Mouse (Mus musculus): ENCODE data around the gene Sfswap. TPM values are rescaled to one million over a fixed set of nuclear protein-coding genes. Genes with fewer than 3 reads are reported as not detected.

Sfswap gene
- 191 and 194 TPM in 2 replicates for polyA plus RNA-seq (2012; rRNA removed)

DNA sequence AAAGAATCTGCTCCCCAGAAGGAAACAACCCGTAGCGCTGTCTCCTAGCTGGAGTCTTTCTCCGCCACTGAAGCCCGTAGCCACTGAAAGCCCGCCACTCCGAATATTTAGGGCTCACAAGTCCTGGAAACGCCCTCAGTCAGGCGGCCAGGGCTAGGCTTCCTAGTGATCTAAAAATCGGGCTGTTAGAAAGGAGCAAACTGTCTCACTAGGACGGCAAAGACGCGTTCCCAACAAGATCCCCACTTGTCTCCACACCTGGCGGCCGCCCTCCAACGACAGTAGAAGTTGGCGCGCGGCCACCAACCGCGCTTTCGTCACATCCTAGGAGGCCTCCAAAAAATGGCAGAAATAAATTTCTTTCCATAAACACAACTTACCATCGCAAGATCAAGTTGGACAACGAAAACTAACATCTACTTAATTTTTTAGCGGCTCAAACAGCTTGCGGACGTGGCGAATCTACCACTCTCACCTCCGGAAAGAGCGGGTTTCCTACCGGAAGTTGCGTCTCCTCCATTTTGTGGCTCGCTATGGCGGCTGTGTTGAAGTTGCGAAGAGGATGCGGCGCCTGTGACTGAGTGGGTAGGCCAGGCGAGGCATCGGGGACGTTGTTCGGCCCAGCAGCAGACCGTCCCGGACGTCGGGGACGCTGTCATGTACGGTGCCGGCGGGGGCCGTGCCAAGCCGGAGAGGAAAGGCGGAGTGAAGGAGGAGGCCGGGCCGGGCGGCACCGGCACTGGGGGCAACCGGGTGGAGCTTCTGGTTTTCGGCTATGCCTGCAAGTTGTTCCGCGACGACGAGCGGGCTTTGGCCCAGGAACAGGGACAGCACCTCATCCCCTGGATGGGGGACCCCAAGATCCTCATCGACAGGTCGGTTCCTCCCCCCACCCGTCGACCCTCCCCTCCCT lies at the start of gene Sfswap:
Gene Sfswap, plus strand, starts transcription at position 500 of the 913 bp plus-strand sequence.
- H3K27ac ChIP-seq (ENCODE audit: insufficient read depth, low read length) = peak within 1 kb of the TSS; percentile 88
- H3K27me3 ChIP-seq (ENCODE audit: control insufficient read depth, insufficient read depth, low read length) = no peaks in the 10 kb centered on the region
- H3K4me3 ChIP-seq (replicated peaks; ENCODE audit: insufficient read depth, low read depth, low read length) = peak within 1 kb of the TSS; percentile 88
- DNase-seq = peak; percentile 82 to 92
- TF ChIP-seq CTCF (IDR thresholded peaks at IDR 0.05; ENCODE audit: borderline replicate concordance, insufficient read depth, low read depth, low read length) = no peak
- TF ChIP-seq POLR2A (IDR thresholded peaks at IDR 0.05; ENCODE audit: borderline replicate concordance, insufficient read depth, low read length) = peak; percentile 55; the same call in 1 of the 2 replicates
- under 1% methylated on average over 66 of the region's 66 CpGs for WGBS
- peaks cover 5% of the 10 kb centered on the region for H3K4me1 ChIP-seq (ENCODE audit: control insufficient read depth, insufficient read depth, low read length)

DNA sequence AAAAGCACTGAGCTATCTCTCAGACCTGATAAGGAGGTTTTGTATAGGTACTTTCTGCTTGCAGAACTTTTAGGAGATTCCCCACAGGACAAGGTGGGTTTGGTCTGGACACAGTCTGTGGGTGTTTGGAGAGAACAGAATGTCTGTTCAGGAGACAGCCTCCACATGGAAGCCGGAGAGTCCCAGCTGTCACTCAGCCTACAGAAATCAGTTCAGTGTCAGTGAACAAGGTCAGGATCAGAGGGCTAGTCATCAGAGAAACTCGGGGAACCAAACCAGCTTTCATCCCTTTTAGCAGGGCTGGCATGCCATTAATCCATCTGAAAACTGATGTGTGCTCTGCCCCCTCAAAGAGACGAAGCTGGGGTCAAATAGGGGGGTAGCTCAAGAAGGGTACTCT lies 48.5 kb upstream of the Sfswap start:
- no peaks in the 10 kb centered on the region for H3K27me3 ChIP-seq (ENCODE audit: control insufficient read depth, insufficient read depth, low read length)
- H3K4me3 ChIP-seq (replicated peaks; ENCODE audit: insufficient read depth, low read depth, low read length) = no peak overlapping the region
- H3K27ac ChIP-seq (ENCODE audit: insufficient read depth, low read length) = no peak overlapping the region
- 51% methylated on average over 3 of the region's 3 CpGs for WGBS
- DNase-seq = peak in 1 of 2 experiments; percentile 23
- H3K4me1 ChIP-seq (ENCODE audit: control insufficient read depth, insufficient read depth, low read length) = peaks cover 50% of the 10 kb centered on the region
- TF ChIP-seq POLR2A (IDR thresholded peaks at IDR 0.05; ENCODE audit: borderline replicate concordance, insufficient read depth, low read length) (no peak), CTCF (IDR thresholded peaks at IDR 0.05; ENCODE audit: borderline replicate concordance, insufficient read depth, low read depth, low read length) (no peak)

DNA sequence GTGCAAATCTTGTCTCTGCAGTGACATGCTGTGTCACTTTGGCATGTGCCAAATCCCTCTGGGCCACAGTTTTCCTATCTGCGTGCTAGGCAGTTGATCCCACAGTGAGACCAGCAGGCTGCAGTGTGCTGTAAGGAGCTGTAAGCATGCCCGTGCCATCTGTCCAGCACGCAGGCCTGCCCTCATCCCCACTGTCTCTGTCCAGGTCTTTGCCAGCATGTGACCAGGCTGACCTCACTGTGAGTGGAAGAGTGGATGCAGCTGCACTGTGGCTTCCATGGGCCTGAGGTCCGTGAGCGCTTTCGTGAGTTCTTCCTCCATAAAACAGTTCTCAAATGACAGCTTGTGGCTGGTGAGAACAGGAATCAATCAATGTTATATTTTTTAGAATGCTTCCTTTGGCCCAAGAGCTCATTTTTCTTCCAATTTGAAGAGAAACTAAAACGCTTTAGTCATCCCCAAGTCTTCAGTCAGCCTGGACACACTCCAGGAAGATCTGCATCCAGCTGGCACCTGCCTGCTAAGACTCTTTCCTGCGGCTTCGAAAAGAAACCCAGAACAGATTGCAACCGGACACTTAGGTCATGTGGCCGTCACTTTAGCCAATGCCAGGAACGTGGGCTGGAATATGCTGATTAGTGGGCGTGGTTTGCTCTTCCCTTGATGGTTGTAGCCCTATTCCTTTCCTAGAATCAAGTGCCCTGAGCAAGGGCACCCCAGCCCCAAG lies 46.1 kb upstream of the Sfswap start:
- Histone ChIP-seq H3K27me3 (ENCODE audit: control insufficient read depth, insufficient read depth, low read length) (no peaks in the 10 kb centered on the region), H3K4me3 (replicated peaks; ENCODE audit: insufficient read depth, low read depth, low read length) (no peak overlapping the region), H3K4me1 (ENCODE audit: control insufficient read depth, insufficient read depth, low read length) (peaks cover 52% of the 10 kb centered on the region), H3K27ac (ENCODE audit: insufficient read depth, low read length) (peak overlapping the region; percentile 79)
- whole genome bisulfite sequencing = under 1% methylated on average over 13 of the region's 13 CpGs
- peak; percentile 38; the same call in 1 of the 2 replicates for TF ChIP-seq CTCF (IDR thresholded peaks at IDR 0.05; ENCODE audit: borderline replicate concordance, insufficient read depth, low read depth, low read length)
- peak; percentile 42; the same call in 1 of the 2 replicates for TF ChIP-seq POLR2A (IDR thresholded peaks at IDR 0.05; ENCODE audit: borderline replicate concordance, insufficient read depth, low read length)
- peak; percentile 87 to 94 for DNase-seq

DNA sequence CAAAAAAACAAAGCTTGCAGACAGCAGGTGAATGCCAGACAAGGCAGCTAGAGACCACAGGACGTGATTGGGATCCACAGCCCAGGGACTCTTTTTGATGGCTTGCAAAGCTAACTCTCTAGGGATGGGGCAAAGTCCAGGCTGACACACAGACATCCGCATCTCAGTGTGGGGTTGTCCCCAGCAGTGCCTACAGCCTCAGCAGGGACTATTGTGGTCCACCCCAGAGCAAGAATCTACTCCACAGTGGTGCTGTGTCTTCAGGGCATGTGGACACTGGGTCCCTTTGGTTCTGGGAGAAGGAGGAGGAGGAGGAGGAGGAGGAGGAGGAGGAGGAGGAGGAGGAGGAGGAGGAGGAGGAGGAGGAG lies 45.5 kb upstream of the Sfswap start:
- TF ChIP-seq POLR2A (IDR thresholded peaks at IDR 0.05; ENCODE audit: borderline replicate concordance, insufficient read depth, low read length) (no peak), CTCF (IDR thresholded peaks at IDR 0.05; ENCODE audit: borderline replicate concordance, insufficient read depth, low read depth, low read length) (no peak)
- WGBS = 19% methylated on average over 2 of the region's 2 CpGs
- DNase-seq = no peak
- Histone ChIP-seq H3K27ac (ENCODE audit: insufficient read depth, low read length) (peak overlapping the region; percentile 79), H3K4me1 (ENCODE audit: control insufficient read depth, insufficient read depth, low read length) (peaks cover 48% of the 10 kb centered on the region), H3K27me3 (ENCODE audit: control insufficient read depth, insufficient read depth, low read length) (no peaks in the 10 kb centered on the region), H3K4me3 (replicated peaks; ENCODE audit: insufficient read depth, low read depth, low read length) (no peak overlapping the region)

DNA sequence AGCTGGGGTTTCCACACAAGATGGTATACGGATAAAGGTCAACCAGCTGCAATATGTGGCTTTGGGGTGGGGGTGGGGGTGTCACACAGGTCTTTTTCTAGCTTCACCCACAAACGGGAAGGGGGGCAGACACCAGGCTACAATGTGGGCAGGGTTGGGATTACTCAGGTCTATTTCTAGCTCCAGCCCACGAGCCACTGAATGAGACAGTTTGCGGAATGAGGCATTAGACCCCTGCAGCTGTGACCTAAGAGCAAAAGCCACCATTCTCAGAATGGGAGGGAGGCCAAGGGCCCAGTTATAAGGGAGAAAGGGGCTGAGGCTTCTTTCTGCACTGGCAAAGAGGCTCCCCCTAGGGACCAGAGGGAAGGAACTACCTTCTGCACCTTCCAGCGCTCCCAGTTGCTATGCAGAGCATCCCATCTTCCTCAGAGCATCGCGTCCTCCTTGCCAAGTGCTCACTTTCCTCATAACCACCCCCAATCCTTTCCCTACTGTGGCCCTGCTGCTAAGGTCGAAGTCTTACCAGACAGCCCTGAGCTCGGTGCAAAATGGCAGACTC lies 44.4 kb upstream of the Sfswap start:
- no peaks in the 10 kb centered on the region for H3K27me3 ChIP-seq (ENCODE audit: control insufficient read depth, insufficient read depth, low read length)
- TF ChIP-seq CTCF (IDR thresholded peaks at IDR 0.05; ENCODE audit: borderline replicate concordance, insufficient read depth, low read depth, low read length) (peak; percentile 22; the same call in 1 of the 2 replicates), POLR2A (IDR thresholded peaks at IDR 0.05; ENCODE audit: borderline replicate concordance, insufficient read depth, low read length) (no peak)
- WGBS = 68% methylated on average over 9 of the region's 9 CpGs
- peak overlapping the region; percentile 62 for H3K27ac ChIP-seq (ENCODE audit: insufficient read depth, low read length)
- no peak overlapping the region for H3K4me3 ChIP-seq (replicated peaks; ENCODE audit: insufficient read depth, low read depth, low read length)
- peak in 1 of 2 experiments; percentile 26 for DNase-seq
- peaks cover 48% of the 10 kb centered on the region for H3K4me1 ChIP-seq (ENCODE audit: control insufficient read depth, insufficient read depth, low read length)

DNA sequence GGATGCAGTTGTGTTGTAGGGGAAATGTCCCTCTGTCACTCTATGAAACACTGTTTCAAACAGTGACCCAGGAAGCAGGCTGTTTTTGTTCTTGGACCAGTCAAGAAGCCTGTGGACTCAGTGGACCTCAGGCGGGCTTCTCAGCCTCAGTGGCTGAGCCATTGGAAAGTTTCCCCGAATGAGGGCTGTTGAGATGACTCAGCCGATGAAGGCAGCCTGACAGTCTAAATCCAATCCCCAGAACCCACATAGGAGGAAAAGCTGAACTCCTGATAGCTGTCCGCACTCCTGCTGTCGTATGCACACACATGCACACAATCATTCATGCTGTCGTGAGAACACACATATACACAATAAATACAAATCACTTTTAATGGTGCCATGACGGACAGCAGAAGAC lies 42.9 kb upstream of the Sfswap start:
- no peak overlapping the region for H3K4me3 ChIP-seq (replicated peaks; ENCODE audit: insufficient read depth, low read depth, low read length)
- WGBS = 63% methylated on average over 7 of the region's 7 CpGs
- no peak overlapping the region; the same call in 1 of the 2 replicates for H3K27ac ChIP-seq (ENCODE audit: insufficient read depth, low read length)
- no peak for TF ChIP-seq CTCF (IDR thresholded peaks at IDR 0.05; ENCODE audit: borderline replicate concordance, insufficient read depth, low read depth, low read length)
- no peak for TF ChIP-seq POLR2A (IDR thresholded peaks at IDR 0.05; ENCODE audit: borderline replicate concordance, insufficient read depth, low read length)
- no peaks in the 10 kb centered on the region for H3K27me3 ChIP-seq (ENCODE audit: control insufficient read depth, insufficient read depth, low read length)
- H3K4me1 ChIP-seq (ENCODE audit: control insufficient read depth, insufficient read depth, low read length) = peaks cover 48% of the 10 kb centered on the region
- peak in 1 of 2 experiments; percentile 33 for DNase-seq

DNA sequence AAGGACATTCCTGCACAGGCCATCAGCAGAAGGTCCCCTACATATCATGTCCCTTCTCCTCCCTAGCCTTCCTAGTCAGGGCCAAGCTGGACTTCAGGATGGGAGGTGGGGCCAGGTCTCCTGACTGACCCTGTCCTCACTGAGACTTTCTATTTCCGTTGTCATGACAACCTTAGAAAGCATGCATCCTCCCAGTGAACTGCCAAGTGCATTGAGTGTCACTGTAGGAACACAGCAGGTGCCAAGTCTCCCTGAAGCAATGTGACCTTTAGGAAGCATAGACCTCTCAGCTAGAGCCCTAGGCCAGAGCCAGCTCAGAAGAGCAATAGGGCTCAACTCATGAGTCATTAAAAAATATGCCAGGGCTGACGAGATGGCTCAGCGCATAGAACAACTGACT lies 42.5 kb upstream of the Sfswap start:
- Histone ChIP-seq H3K4me3 (replicated peaks; ENCODE audit: insufficient read depth, low read depth, low read length) (no peak overlapping the region), H3K27ac (ENCODE audit: insufficient read depth, low read length) (no peak overlapping the region), H3K27me3 (ENCODE audit: control insufficient read depth, insufficient read depth, low read length) (no peaks in the 10 kb centered on the region), H3K4me1 (ENCODE audit: control insufficient read depth, insufficient read depth, low read length) (peaks cover 48% of the 10 kb centered on the region)
- peak; percentile 27 to 64 for DNase-seq
- TF ChIP-seq CTCF (IDR thresholded peaks at IDR 0.05; ENCODE audit: borderline replicate concordance, insufficient read depth, low read depth, low read length) = no peak
- TF ChIP-seq POLR2A (IDR thresholded peaks at IDR 0.05; ENCODE audit: borderline replicate concordance, insufficient read depth, low read length) = no peak
- 26% methylated on average over 3 of the region's 3 CpGs for WGBS

Measured in cerebellum, adult 2 months (tissue).